Mouse (Mus musculus) heart, embryonic 12.5 days (tissue): Measurements from ENCODE around the gene Rps19bp1. TPM values are rescaled to one million over a fixed set of nuclear protein-coding genes. Genes with fewer than 3 reads are reported as not detected.

ENCODE experiments used
- ATAC-seq: fragments of 200-750 bp; cut with Nextera tagmentation; 2 replicates; pipeline ENCODE4 v1.8.0; 2017; ENCODE audit warnings: moderate TSS enrichment, moderate library complexity; ENCODE audit not compliant: insufficient number of reproducible peaks, low FRiP score
- H3K27ac ChIP-seq: fragments of 300-500 bp; sonication (generic); 2 replicates; pipeline ENCODE4 v1.5.1; 2016; ENCODE audit warnings: mild to moderate bottlenecking, moderate library complexity; ENCODE audit not compliant: poor library complexity, severe bottlenecking
- H3K27me3 ChIP-seq: fragments of 300-500 bp; sonication (generic); replicated peaks from 2 replicates; pipeline ENCODE4 v1.6.1; 2016; ENCODE audit warnings: mild to moderate bottlenecking, moderate library complexity
- H3K36me3 ChIP-seq: fragments of 300-500 bp; sonication (generic); 2 replicates; pipeline ENCODE4 v1.6.1; 2016; ENCODE audit warnings: mild to moderate bottlenecking, moderate library complexity
- H3K4me1 ChIP-seq: fragments of 300-500 bp; sonication (generic); replicated peaks from 2 replicates; pipeline ENCODE4 v1.6.1; 2016; ENCODE audit warnings: mild to moderate bottlenecking
- H3K4me2 ChIP-seq: fragments of 300-500 bp; sonication (generic); 2 replicates; pipeline ENCODE4 v1.6.1; 2016; ENCODE audit warnings: mild to moderate bottlenecking, moderate library complexity
- H3K4me3 ChIP-seq: fragments of 300-500 bp; sonication (generic); 2 replicates; pipeline ENCODE4 v1.5.1; 2016; ENCODE audit warnings: mild to moderate bottlenecking
- H3K9ac ChIP-seq: fragments of 300-500 bp; sonication (generic); 2 replicates; pipeline ENCODE4 v1.6.1; 2016; ENCODE audit warnings: mild to moderate bottlenecking, moderate library complexity
- H3K9me3 ChIP-seq: fragments of 300-500 bp; sonication (generic); replicated peaks from 2 replicates; pipeline ENCODE4 v1.6.1; 2016; ENCODE audit warnings: mild to moderate bottlenecking, moderate library complexity
- WGBS: fragments of 180-500 bp; shearing (Covaris S2); methylation state at CpG from one replicate; pipeline ENCODE4 v1.1.7; 2016; 5-methylcytosine and 5-hydroxymethylcytosine counted together
- polyA plus RNA-seq: library from polyadenylated mRNA; unstranded; fragments of >200 nt; fragmentation: Nextera tagmentation; extraction: Ambion mirVana; gene quantifications from 2 replicates; pipeline ENCODE4 v1.2.1, GENCODE M21; 2016

The Rps19bp1 gene
- polyA plus RNA-seq, 1 experiment from 2014 or later = 37.9 TPM

GRCm38 (mm10) chr15:80277625-80278024 is 13.5 kb upstream of the Rps19bp1 start:
- ATAC-seq = no peak
- 0% methylated on average over 6 of the region's 6 CpGs for WGBS
- no peak overlapping the region for H3K4me2 ChIP-seq
- no peak overlapping the region for H3K9ac ChIP-seq
- H3K4me3 ChIP-seq = no peak overlapping the region
- H3K27me3 ChIP-seq = peaks cover 72% of the 10 kb centered on the region
- H3K27ac ChIP-seq = no peak overlapping the region
- H3K36me3 ChIP-seq = no peaks in the 10 kb centered on the region
- no peaks in the 10 kb centered on the region for H3K4me1 ChIP-seq
- no peaks in the 10 kb centered on the region for H3K9me3 ChIP-seq

GRCm38 (mm10) chr15:80277107-80277506 is 13.0 kb upstream of the Rps19bp1 start:
- 41% methylated on average over 9 of the region's 9 CpGs for WGBS
- no peaks in the 10 kb centered on the region for H3K36me3 ChIP-seq
- no peak overlapping the region for H3K9ac ChIP-seq
- peaks cover 67% of the 10 kb centered on the region for H3K27me3 ChIP-seq
- ATAC-seq = no peak
- no peaks in the 10 kb centered on the region for H3K9me3 ChIP-seq
- H3K4me1 ChIP-seq = no peaks in the 10 kb centered on the region
- no peak overlapping the region for H3K4me3 ChIP-seq
- H3K4me2 ChIP-seq = no peak overlapping the region
- H3K27ac ChIP-seq = no peak overlapping the region

- Histone ChIP-seq H3K4me1 (no peaks in the 10 kb centered on the region), H3K9ac (no peak overlapping the region), H3K27ac (no peak overlapping the region), H3K4me3 (no peak overlapping the region), H3K4me2 (no peak overlapping the region), H3K36me3 (no peaks in the 10 kb centered on the region), H3K27me3 (peaks cover 28% of the 10 kb centered on the region), H3K9me3 (peaks cover 12% of the 10 kb centered on the region)
- 71% methylated on average over 3 of the region's 3 CpGs for WGBS
- ATAC-seq = no peak
These were observed 7.8 kb upstream of the Rps19bp1 start for GRCm38 (mm10) chr15:80271858-80272396.

GRCm38 (mm10) chr15:80266281-80266680 is 2.2 kb upstream of the Rps19bp1 start:
- WGBS = 0% methylated on average over 2 of the region's 2 CpGs
- 0 out of 2 replicates have a peak, but pooled peaks cover 5% of the 10 kb centered on the region for H3K27me3 ChIP-seq
- H3K9me3 ChIP-seq = peaks cover 12% of the 10 kb centered on the region
- no peak overlapping the region for H3K4me2 ChIP-seq
- no peak overlapping the region for H3K4me3 ChIP-seq
- H3K4me1 ChIP-seq = peaks cover 18% of the 10 kb centered on the region
- ATAC-seq = no peak
- H3K36me3 ChIP-seq = no peaks in the 10 kb centered on the region
- no peak overlapping the region for H3K27ac ChIP-seq
- H3K9ac ChIP-seq = no peak overlapping the region

GRCm38 (mm10) chr15:80261100-80261499 is 3.0 kb downstream of the Rps19bp1 start:
- H3K36me3 ChIP-seq = peaks cover 39% of the 10 kb centered on the region
- no peak overlapping the region for H3K4me2 ChIP-seq
- peaks cover 41% of the 10 kb centered on the region for H3K4me1 ChIP-seq
- no peaks in the 10 kb centered on the region for H3K9me3 ChIP-seq
- H3K4me3 ChIP-seq = no peak overlapping the region
- H3K27ac ChIP-seq = no peak overlapping the region
- no peak for ATAC-seq
- no peaks in the 10 kb centered on the region for H3K27me3 ChIP-seq
- WGBS = 84% methylated on average over 7 of the region's 7 CpGs
- H3K9ac ChIP-seq = no peak overlapping the region

GRCm38 (mm10) chr15:80260677-80261076 is 3.4 kb downstream of the Rps19bp1 start:
- Histone ChIP-seq H3K9me3 (no peaks in the 10 kb centered on the region), H3K9ac (no peak overlapping the region), H3K4me2 (no peak overlapping the region), H3K27me3 (no peaks in the 10 kb centered on the region), H3K4me1 (peaks cover 41% of the 10 kb centered on the region), H3K36me3 (peaks cover 40% of the 10 kb centered on the region), H3K27ac (no peak overlapping the region), H3K4me3 (no peak overlapping the region)
- ATAC-seq = no peak
- WGBS = 11% methylated on average over 3 of the region's 3 CpGs

GRCm38 (mm10) chr15:80259406-80260045 is 4.6 kb downstream of the Rps19bp1 start:
- H3K4me1 ChIP-seq = peaks cover 40% of the 10 kb centered on the region
- no peaks in the 10 kb centered on the region for H3K27me3 ChIP-seq
- WGBS = 78% methylated on average over 8 of the region's 8 CpGs
- peak overlapping the region; percentile 99 for H3K27ac ChIP-seq
- H3K4me2 ChIP-seq = no peak overlapping the region
- peaks cover 40% of the 10 kb centered on the region for H3K36me3 ChIP-seq
- no peaks in the 10 kb centered on the region for H3K9me3 ChIP-seq
- 0 out of 2 replicates have a peak overlapping the region, but pooled peaks have one; percentile 40 for H3K9ac ChIP-seq
- no peak overlapping the region for H3K4me3 ChIP-seq
- no peak for ATAC-seq

GRCm38 (mm10) chr15:80258240-80259170 is 5.6 kb downstream of the Rps19bp1 start:
- H3K4me1 ChIP-seq = peaks cover 48% of the 10 kb centered on the region
- H3K9me3 ChIP-seq = no peaks in the 10 kb centered on the region
- peak; percentile 63 for ATAC-seq
- no peaks in the 10 kb centered on the region for H3K27me3 ChIP-seq
- H3K27ac ChIP-seq = peak overlapping the region; percentile 99
- 0 out of 2 replicates have a peak overlapping the region, but pooled peaks have one; percentile 25 for H3K9ac ChIP-seq
- peaks cover 40% of the 10 kb centered on the region for H3K36me3 ChIP-seq
- WGBS = 50% methylated on average over 11 of the region's 11 CpGs
- H3K4me2 ChIP-seq = peak overlapping the region; percentile 95
- 0 out of 2 replicates have a peak overlapping the region, but pooled peaks have one; percentile 94 for H3K4me3 ChIP-seq

GRCm38 (mm10) chr15:80257602-80258239 is 6.4 kb downstream of the Rps19bp1 start:
- 24% methylated on average over 4 of the region's 4 CpGs for WGBS
- ATAC-seq = no peak
- Histone ChIP-seq H3K4me3 (peak overlapping the region; percentile 94), H3K4me2 (peak overlapping the region; percentile 95), H3K4me1 (peaks cover 44% of the 10 kb centered on the region), H3K36me3 (peaks cover 40% of the 10 kb centered on the region), H3K27me3 (no peaks in the 10 kb centered on the region), H3K9ac (peak overlapping the region; percentile 100), H3K27ac (peak overlapping the region; percentile 99), H3K9me3 (no peaks in the 10 kb centered on the region)

- H3K27me3 ChIP-seq = no peaks in the 10 kb centered on the region
- peak overlapping the region; percentile 99 for H3K27ac ChIP-seq
- peaks cover 40% of the 10 kb centered on the region for H3K36me3 ChIP-seq
- H3K9me3 ChIP-seq = no peaks in the 10 kb centered on the region
- WGBS = 53% methylated on average over 12 of the region's 12 CpGs
- ATAC-seq = no peak
- peak overlapping the region; percentile 100 for H3K9ac ChIP-seq
- peaks cover 41% of the 10 kb centered on the region for H3K4me1 ChIP-seq
- peak overlapping the region; percentile 94 for H3K4me3 ChIP-seq
- H3K4me2 ChIP-seq = peak overlapping the region; percentile 95
These were observed 7.2 kb downstream of the Rps19bp1 start for GRCm38 (mm10) chr15:80256656-80257601.
